13 mouse cellular contexts compared by ENCODE assay signal in the genomic region with DNA sequence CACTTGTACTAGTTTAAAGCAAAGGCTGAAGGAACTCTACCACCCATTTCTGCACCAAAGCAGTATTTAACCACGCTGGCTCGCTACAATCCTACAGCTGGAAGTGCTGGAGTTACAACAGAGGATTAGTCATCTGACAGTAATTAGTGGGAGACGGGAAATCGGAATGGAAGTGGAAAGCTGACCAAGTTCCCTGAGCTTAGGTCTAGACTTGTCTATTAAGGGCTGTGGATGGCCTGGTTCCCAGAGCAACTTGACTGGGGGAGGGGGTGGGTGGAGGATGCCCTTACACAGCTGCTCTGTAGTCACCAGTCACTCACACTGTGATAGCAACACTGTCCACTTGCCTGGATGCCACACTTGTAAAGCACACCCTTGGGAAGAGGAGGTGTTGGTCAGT. TPM values are rescaled to one million over a fixed set of nuclear protein-coding genes. Genes with fewer than 3 reads are reported as not detected.
DNase-seq lines count a peak whose midpoint lies in the region; ATAC-seq and TF ChIP-seq lines count a peak whose summit lies in the region.
"Had no signal": no experiment of that assay in that cellular context is flagged by ENCODE, and none has a peak within 500 bp of the region (broad histone marks: within the 10 kb centered on the region; RNA-seq: fewer than 3 reads in every experiment).

No protein-coding gene starts in this region.

- H3K4me2 ChIP-seq in hindbrain, embryonic 13.5 days, result no peak overlapping the region
- H3K4me2 ChIP-seq in embryonic facial prominence, embryonic 12.5 days (replicated peaks), result 0 out of 2 replicates have a peak overlapping the region, but pooled peaks have one; percentile 9
- H3K4me2 ChIP-seq in neural tube, embryonic 15.5 days, result no peak overlapping the region
- H3K4me2 ChIP-seq: liver, embryonic 13.5 days had no signal

- H3K4me1 ChIP-seq in hindbrain, embryonic 13.5 days (replicated peaks), result peaks cover 12% of the 10 kb centered on the region
- H3K4me1 ChIP-seq in hindbrain, embryonic 10.5 days (replicated peaks), result peaks cover 19% of the 10 kb centered on the region
- H3K4me1 ChIP-seq in embryonic facial prominence, embryonic 12.5 days, result peaks cover 10% of the 10 kb centered on the region; the same call in 1 of the 2 replicates
- H3K4me1 ChIP-seq in neural tube, embryonic 15.5 days, result peaks cover 11% of the 10 kb centered on the region

- peaks cover 12% of the 10 kb centered on the region for H3K79me2 ChIP-seq in C2C12 (ENCODE audit: control insufficient read depth, insufficient read depth)

- H3K36me3 ChIP-seq in hindbrain, embryonic 13.5 days, result no peaks in the 10 kb centered on the region; the same call in 1 of the 2 replicates
- H3K36me3 ChIP-seq in hindbrain, embryonic 10.5 days, result peaks cover 3% of the 10 kb centered on the region; the same call in 1 of the 2 replicates
- no peaks in the 10 kb centered on the region for H3K36me3 ChIP-seq in C2C12 (ENCODE audit: control insufficient read depth, insufficient read depth)
- 0 out of 2 replicates have a peak, but pooled peaks cover 3% of the 10 kb centered on the region for H3K36me3 ChIP-seq in embryonic facial prominence, embryonic 12.5 days
- H3K36me3 ChIP-seq in neural tube, embryonic 15.5 days, result no peaks in the 10 kb centered on the region

- H3K9ac ChIP-seq in hindbrain, embryonic 13.5 days, result 0 out of 2 replicates have a peak overlapping the region, but pooled peaks have one; percentile 2
- H3K9ac ChIP-seq in embryonic facial prominence, embryonic 12.5 days, result no peak overlapping the region
- H3K9ac ChIP-seq in neural tube, embryonic 15.5 days (replicated peaks), result no peak overlapping the region
- H3K9ac ChIP-seq: liver, embryonic 13.5 days had no signal

- no peak for DNase-seq in hindbrain, embryonic 10.5 days (ENCODE audit: low spot score)
- peak; percentile 24 to 26 for DNase-seq in kidney, postnatal 36 days
- DNase-seq in cerebellum, adult 9-10 months, result no peak
- DNase-seq: cerebellum, postnatal 14 days; liver, embryonic 13.5 days; right cerebral cortex, postnatal 25 days; thymus, postnatal 14 days had no signal

- ATAC-seq in hindbrain, embryonic 13.5 days (ENCODE audit: low FRiP score), result no peak
- ATAC-seq in embryonic facial prominence, embryonic 12.5 days (ENCODE audit: insufficient number of reproducible peaks, insufficient read depth, low FRiP score, low TSS enrichment), result 0 out of 2 replicates have a peak, but pooled peaks have one; percentile 22
- ATAC-seq in erythroblast, adult 5-6 weeks (replicated peaks; ENCODE audit: low FRiP score, poor library complexity, severe bottlenecking), result no peak
- ATAC-seq in neural tube, embryonic 15.5 days (ENCODE audit: low FRiP score), result no peak

- no peaks in the 10 kb centered on the region for H3K9me3 ChIP-seq in hindbrain, embryonic 13.5 days
- H3K9me3 ChIP-seq in hindbrain, embryonic 10.5 days, result no peaks in the 10 kb centered on the region
- no peaks in the 10 kb centered on the region for H3K9me3 ChIP-seq in embryonic facial prominence, embryonic 12.5 days
- no peaks in the 10 kb centered on the region for H3K9me3 ChIP-seq in neural tube, embryonic 15.5 days (replicated peaks)
- H3K9me3 ChIP-seq: liver, embryonic 13.5 days had no signal

- H3K27ac ChIP-seq in hindbrain, embryonic 13.5 days, result no peak overlapping the region
- no peak overlapping the region for H3K27ac ChIP-seq in hindbrain, embryonic 10.5 days
- H3K27ac ChIP-seq in embryonic facial prominence, embryonic 12.5 days, result peak overlapping the region; percentile 78
- no peak overlapping the region for H3K27ac ChIP-seq in neural tube, embryonic 15.5 days (replicated peaks)
- H3K27ac ChIP-seq: kidney, postnatal 0 days; liver, embryonic 13.5 days had no signal

- H3ac ChIP-seq in C2C12 (ENCODE audit: control insufficient read depth, insufficient read length, low read depth), result no peak overlapping the region

- no peak overlapping the region for H3K4me3 ChIP-seq in hindbrain, embryonic 13.5 days
- no peak overlapping the region for H3K4me3 ChIP-seq in hindbrain, embryonic 10.5 days
- H3K4me3 ChIP-seq in C2C12 (ENCODE audit: insufficient read depth, poor library complexity, severe bottlenecking), result no peak overlapping the region
- no peak overlapping the region for H3K4me3 ChIP-seq in embryonic facial prominence, embryonic 12.5 days
- no peak overlapping the region for H3K4me3 ChIP-seq in neural tube, embryonic 15.5 days (replicated peaks)
- H3K4me3 ChIP-seq: liver, embryonic 13.5 days had no signal

- no peaks in the 10 kb centered on the region for H3K27me3 ChIP-seq in hindbrain, embryonic 13.5 days
- no peaks in the 10 kb centered on the region for H3K27me3 ChIP-seq in hindbrain, embryonic 10.5 days (ENCODE audit: insufficient read depth, poor library complexity, severe bottlenecking)
- H3K27me3 ChIP-seq in C2C12 (ENCODE audit: control insufficient read depth, insufficient read depth, insufficient read length), result no peaks in the 10 kb centered on the region
- no peaks in the 10 kb centered on the region for H3K27me3 ChIP-seq in embryonic facial prominence, embryonic 12.5 days
- no peaks in the 10 kb centered on the region for H3K27me3 ChIP-seq in neural tube, embryonic 15.5 days (replicated peaks)
- H3K27me3 ChIP-seq: liver, embryonic 13.5 days had no signal

- H3K79me3 ChIP-seq in C2C12 (ENCODE audit: low read depth), result peaks cover 6% of the 10 kb centered on the region

- WGBS in hindbrain, embryonic 13.5 days, result 80% methylated on average over 4 of the region's 4 CpGs
- WGBS in hindbrain, embryonic 10.5 days, result 75% methylated on average over 4 of the region's 4 CpGs
- WGBS in embryonic facial prominence, embryonic 12.5 days, result 9% methylated on average over 4 of the region's 4 CpGs
- 74% methylated on average over 4 of the region's 4 CpGs for WGBS in neural tube, embryonic 15.5 days

- TF ChIP-seq CTCF in C2C12 (IDR thresholded peaks at IDR 0.05; ENCODE audit: control insufficient read depth, insufficient read depth, insufficient read length), result no peak

TF ChIP-seq in C2C12, 6 proteins besides CTCF, POLR2A, EP300 and RAD21:
- TF ChIP-seq FOSL1 (IDR thresholded peaks at IDR 0.05; ENCODE audit: insufficient read depth, low read length, poor library complexity, severe bottlenecking) (peak; percentile 9), CEBPB (IDR thresholded peaks at IDR 0.05; ENCODE audit: low read depth) (peak; percentile 70), MYOD1 (IDR thresholded peaks at IDR 0.05; ENCODE audit: control insufficient read depth, insufficient read length, low read depth) (peak; percentile 85), MAX (IDR thresholded peaks at IDR 0.05) (no peak), MYOG (IDR thresholded peaks at IDR 0.05; ENCODE audit: control insufficient read depth, extremely low read depth, insufficient read length) (no peak)

RNA-seq across cellular contexts. Expression of gene Primpol, which starts 3.6 kb away (rescaled TPM):
- 6.9 and 9.8 TPM in 2 replicates for polyA plus RNA-seq in hindbrain, embryonic 13.5 days (2015; fragmentation: Nextera tagmentation; extraction: Ambion mirVana)
- polyA plus RNA-seq in hindbrain, embryonic 10.5 days (2016; fragmentation: Nextera tagmentation; extraction: Ambion mirVana), result 8.2 and 8.4 TPM in 2 replicates
- polyA plus RNA-seq in C2C12 (2012; fragmentation: generic; extraction: Trizol), result 0.90 TPM
- polyA plus RNA-seq in embryonic facial prominence, embryonic 12.5 days (2016; fragmentation: Nextera tagmentation; extraction: Ambion mirVana), result 13.5 and 17.6 TPM in 2 replicates
- 3.8 and 15.2 TPM in 2 replicates for total RNA-seq in erythroblast, adult 5-6 weeks (2015; ENCODE audit: low replicate concordance)
- total RNA-seq in erythroblast, adult 5-6 weeks (2017; ENCODE audit: low replicate concordance), result 3.8 and 14.0 TPM in 2 replicates
- polyA plus RNA-seq in neural tube, embryonic 15.5 days (2015; fragmentation: Nextera tagmentation; extraction: Ambion mirVana), result 8.4 and 9.5 TPM in 2 replicates

RNA-seq across cellular contexts. Expression of gene Casp3, which starts 3.7 kb away (rescaled TPM):
- polyA plus RNA-seq in hindbrain, embryonic 13.5 days (2015; fragmentation: Nextera tagmentation; extraction: Ambion mirVana), result 203 and 211 TPM in 2 replicates
- polyA plus RNA-seq in hindbrain, embryonic 10.5 days (2016; fragmentation: Nextera tagmentation; extraction: Ambion mirVana), result 130 and 144 TPM in 2 replicates
- polyA plus RNA-seq in C2C12 (2012; fragmentation: generic; extraction: Trizol), result 37.1 TPM
- 136 and 139 TPM in 2 replicates for polyA plus RNA-seq in embryonic facial prominence, embryonic 12.5 days (2016; fragmentation: Nextera tagmentation; extraction: Ambion mirVana)
- total RNA-seq in erythroblast, adult 5-6 weeks (2015; ENCODE audit: low replicate concordance), result 18.4 and 31.5 TPM in 2 replicates
- total RNA-seq in erythroblast, adult 5-6 weeks (2017; ENCODE audit: low replicate concordance), result 39.3 and 41.9 TPM in 2 replicates
- polyA plus RNA-seq in neural tube, embryonic 15.5 days (2015; fragmentation: Nextera tagmentation; extraction: Ambion mirVana), result 192 and 212 TPM in 2 replicates

Comparison
In these comparisons a context has a peak if more than half of its experiments do, and no peak if none do; other contexts are left out.
1. DNase-seq: peak in kidney, postnatal 36 days (2 of 2); none in hindbrain, embryonic 10.5 days (single experiment) and cerebellum, adult 9-10 months (single experiment).